Mouse (Mus musculus) bone marrow macrophage, adult 2 months (primary cell): ENCODE data around the gene Olah. TPM values are rescaled to one million over a fixed set of nuclear protein-coding genes. Genes with fewer than 3 reads are reported as not detected.

Source experiments
- H3K27ac ChIP-seq: 2 replicates; pipeline ENCODE4 v1.5.1; 2012; ENCODE audit warnings: low read depth, low read length; ENCODE audit not compliant: insufficient read depth
- H3K4me1 ChIP-seq: 2 replicates; pipeline ENCODE4 v1.6.1; 2012; ENCODE audit warnings: low read length; ENCODE audit not compliant: control insufficient read depth, insufficient read depth
- H3K4me3 ChIP-seq: 2 replicates; pipeline ENCODE4 v1.5.1; 2012; ENCODE audit warnings: mild to moderate bottlenecking, low read length, moderate library complexity; ENCODE audit not compliant: insufficient read depth
- CTCF ChIP-seq: IDR thresholded peaks from 2 replicates; pipeline ENCODE4 v1.5.1; 2012; ENCODE audit warnings: low read depth, mild to moderate bottlenecking, low read length, moderate library complexity
- POLR2A ChIP-seq: IDR thresholded peaks from 2 replicates; pipeline ENCODE4 v1.6.1; 2012; ENCODE audit warnings: mild to moderate bottlenecking, low read depth, low read length, borderline replicate concordance
- polyA plus RNA-seq: library from polyadenylated mRNA; stranded (reverse); fragments of >200 nt; gene quantifications from 2 replicates; pipeline ENCODE4 v1.2.4, GENCODE M21; 2012; ENCODE audit not compliant: missing spikeins, insufficient read depth, insufficient read length

Gene Olah
- polyA plus RNA-seq, 1 experiment = not detected

- peaks cover 23% of the 10 kb centered on the region for H3K4me1 ChIP-seq
- no peak for TF ChIP-seq POLR2A
- TF ChIP-seq CTCF = no peak
- no peak overlapping the region for H3K4me3 ChIP-seq
- H3K27ac ChIP-seq = no peak overlapping the region
These were observed 70.5 kb downstream of the Olah start for GRCm38 (mm10) chr2:3326547-3326946.

- peaks cover 14% of the 10 kb centered on the region for H3K4me1 ChIP-seq
- H3K27ac ChIP-seq = no peak overlapping the region
- no peak for TF ChIP-seq CTCF
- no peak overlapping the region for H3K4me3 ChIP-seq
These were observed 72.5 kb downstream of the Olah start for GRCm38 (mm10) chr2:3324381-3325130.

- H3K4me3 ChIP-seq = no peak overlapping the region
- peak overlapping the region; percentile 32 for H3K27ac ChIP-seq
- H3K4me1 ChIP-seq = peaks cover 14% of the 10 kb centered on the region
- no peak for TF ChIP-seq POLR2A
- no peak for TF ChIP-seq CTCF
These were observed 73.9 kb downstream of the Olah start for GRCm38 (mm10) chr2:3323132-3323531.

GRCm38 (mm10) chr2:3305426-3306025, 91.5 kb downstream of the Olah start:
- no peak overlapping the region for H3K27ac ChIP-seq
- TF ChIP-seq POLR2A (no peak), CTCF (no peak)
- H3K4me1 ChIP-seq = peaks cover 6% of the 10 kb centered on the region
- H3K4me3 ChIP-seq = no peak overlapping the region

- H3K27ac ChIP-seq = no peak overlapping the region
- TF ChIP-seq POLR2A (no peak), CTCF (no peak)
- H3K4me3 ChIP-seq = no peak overlapping the region
- peaks cover 3% of the 10 kb centered on the region for H3K4me1 ChIP-seq
These were observed 101.2 kb downstream of the Olah start for GRCm38 (mm10) chr2:3295826-3296225.

- no peak overlapping the region for H3K4me3 ChIP-seq
- TF ChIP-seq CTCF (no peak), POLR2A (no peak)
- peaks cover 7% of the 10 kb centered on the region for H3K4me1 ChIP-seq
- H3K27ac ChIP-seq = no peak overlapping the region
These were observed 104.8 kb downstream of the Olah start for GRCm38 (mm10) chr2:3292170-3292569.

Other genes with a start within 250 kb of the Olah start
- gene Nmt2, start 113.0 kb downstream of the Olah start, polyA plus RNA-seq = 18.3 and 20.6 TPM in 2 replicates
- 4.7 and 5.5 TPM in 2 replicates for gene Rpp38, start 64.6 kb downstream of the Olah start, polyA plus RNA-seq
- not detected in 2 replicates for gene Acbd7, start 61.0 kb downstream of the Olah start, polyA plus RNA-seq
- gene Meig1, start 25.4 kb upstream of the Olah start, polyA plus RNA-seq = 2.4 TPM in 1 of 2 replicates, not detected in the other
- gene Dclre1c, start 26.9 kb upstream of the Olah start, polyA plus RNA-seq = 136 and 140 TPM in 2 replicates
- 1.1 and 1.5 TPM in 2 replicates for gene Suv39h2, start 77.8 kb upstream of the Olah start, polyA plus RNA-seq
- gene Gm45902, start 115.6 kb upstream of the Olah start, polyA plus RNA-seq = 2.5 and 2.7 TPM in 2 replicates
- gene Hspa14, start 115.6 kb upstream of the Olah start, polyA plus RNA-seq = 43.0 and 44.3 TPM in 2 replicates
- 0.97 and 1.1 TPM in 2 replicates for gene Cdnf, start 115.8 kb upstream of the Olah start, polyA plus RNA-seq
- 38.3 and 39.0 TPM in 2 replicates for gene Fam107b, start 173.3 kb upstream of the Olah start, polyA plus RNA-seq